Mouse (Mus musculus) thymus, adult 2 months (tissue): ENCODE results near the gene Phf10. TPM values are rescaled to one million over a fixed set of nuclear protein-coding genes. Genes with fewer than 3 reads are reported as not detected.
"Not testable (repeated sequence)": the region's sequence is repeated elsewhere in the genome, so short reads cannot be mapped to it uniquely, and the experiment has no call there.

Experiments used
- DNase-seq: peaks from one replicate; pipeline ENCODE4 v3.0.0; 2021
- H3K27ac ChIP-seq: fragments of 200-500 bp; 2 replicates; pipeline ENCODE4 v1.5.1; 2012; ENCODE audit warnings: low read length, control low read depth; ENCODE audit not compliant: control insufficient read depth, insufficient read depth
- H3K27me3 ChIP-seq: fragments of 200-500 bp; 2 replicates; pipeline ENCODE4 v1.6.1; 2012; ENCODE audit warnings: mild to moderate bottlenecking, low read length, moderate library complexity, mixed read lengths; ENCODE audit not compliant: control insufficient read depth, insufficient read depth
- H3K36me3 ChIP-seq: fragments of 200-500 bp; 2 replicates; pipeline ENCODE4 v1.6.1; 2012; ENCODE audit warnings: mild to moderate bottlenecking, low read length, moderate library complexity; ENCODE audit not compliant: control insufficient read depth, insufficient read depth
- H3K4me1 ChIP-seq: fragments of 200-500 bp; replicated peaks from 2 replicates; pipeline ENCODE4 v1.6.1; 2012; ENCODE audit warnings: low read length; ENCODE audit not compliant: control insufficient read depth, insufficient read depth
- H3K4me3 ChIP-seq: fragments of 200-500 bp; 2 replicates; pipeline ENCODE4 v1.5.1; 2012; ENCODE audit warnings: mild to moderate bottlenecking, low read length, control low read depth, moderate library complexity; ENCODE audit not compliant: control insufficient read depth, insufficient read depth
- WGBS: fragments of 180-500 bp; shearing (Covaris S2); methylation state at CpG from one replicate; pipeline ENCODE4 v1.1.7; 2018; 5-methylcytosine and 5-hydroxymethylcytosine counted together
- polyA plus RNA-seq: library from polyadenylated mRNA; depleted of rRNA; stranded (reverse); fragments of >200 nt; gene quantifications from 2 replicates; pipeline ENCODE4 v1.2.3, GENCODE M21; 2012; rRNA removed

Gene Phf10
- polyA plus RNA-seq, result 27.5 and 35.3 TPM in 2 replicates

DNA sequence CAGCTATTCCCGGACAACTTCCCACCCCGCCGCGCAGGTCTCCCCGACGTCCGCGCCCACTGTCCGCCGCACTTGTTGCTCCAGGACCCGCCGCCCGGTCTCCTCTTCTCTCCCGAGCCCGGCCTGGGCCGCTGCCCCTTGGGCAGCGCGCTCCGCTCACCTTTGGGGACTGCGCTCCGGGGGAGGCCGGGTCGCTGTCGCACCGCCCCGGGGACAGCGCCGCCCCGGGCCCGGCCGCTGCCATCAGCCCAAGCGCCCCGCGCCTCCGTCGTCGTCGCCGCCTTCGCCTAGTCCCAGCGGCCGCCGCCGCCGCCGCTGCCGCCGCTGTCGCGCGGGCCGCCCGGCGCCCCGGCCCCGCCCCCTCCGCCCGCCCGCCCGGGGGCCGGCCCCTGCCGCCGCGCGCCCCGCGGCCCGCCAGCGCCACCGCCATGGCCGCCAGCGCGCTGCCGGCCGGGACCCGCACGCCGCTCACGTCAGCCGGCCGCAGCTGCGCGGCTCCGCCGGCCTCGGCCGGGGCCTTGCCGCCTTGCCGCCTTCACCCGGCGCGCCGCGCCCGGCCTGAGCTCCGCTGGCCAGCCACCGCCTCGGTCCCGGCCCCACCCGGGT, at the start of gene Phf10:
Gene Phf10, minus strand, starts transcription at position 323 of the 606 bp plus-strand sequence.
- H3K27me3 ChIP-seq, H3K4me1 ChIP-seq, H3K27ac ChIP-seq, H3K36me3 ChIP-seq: not testable (repeated sequence)
- H3K4me3 ChIP-seq, result peak within 1 kb of the TSS; percentile 60
- WGBS, result 8% methylated on average over 65 of the region's 100 CpGs
- DNase-seq, result peak; percentile 37

DNA sequence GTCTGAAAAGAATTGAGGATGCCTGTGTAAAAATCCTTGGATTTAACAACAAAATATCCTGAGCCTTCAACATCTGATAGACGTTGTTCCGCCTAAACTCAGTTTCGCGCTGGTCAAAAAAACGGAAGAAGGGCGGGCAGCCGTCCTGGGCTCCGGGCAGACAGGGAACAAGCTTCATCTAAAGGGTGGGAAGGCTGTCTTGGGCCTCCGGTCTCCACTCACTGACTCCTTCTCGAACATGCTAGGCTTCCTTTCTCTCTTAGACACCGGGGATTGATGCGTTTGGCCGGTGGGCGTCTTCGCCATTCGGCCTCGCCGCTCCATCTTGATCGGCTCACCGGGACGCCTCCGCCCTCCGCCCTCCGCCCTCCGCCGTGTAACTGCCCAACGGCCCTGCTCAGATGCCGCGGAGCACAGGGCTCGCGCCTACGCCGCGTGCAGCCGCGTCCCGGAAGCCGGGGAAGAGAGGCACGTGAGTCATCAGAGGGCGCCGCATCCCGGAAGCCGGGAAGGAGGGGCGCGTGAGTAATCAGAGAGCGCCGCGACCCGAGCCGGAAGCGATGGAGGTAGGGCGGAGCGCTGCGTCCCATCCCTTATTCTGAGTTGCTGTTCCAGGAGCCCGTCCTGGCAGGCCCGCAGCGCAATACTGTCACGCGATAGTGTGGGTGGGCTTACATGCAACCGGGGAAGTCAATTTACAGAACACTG, 48.8 kb upstream of the Phf10 start, which contains the start of gene Gm3435:
Gene Gm3435, plus strand, starts transcription at position 471 of the 708 bp plus-strand sequence.
- not testable (repeated sequence) for H3K4me1 ChIP-seq, DNase-seq, H3K27ac ChIP-seq, H3K27me3 ChIP-seq, H3K36me3 ChIP-seq, H3K4me3 ChIP-seq
- WGBS, result no CpG with 5 or more reads among the region's 60 CpGs

DNA sequence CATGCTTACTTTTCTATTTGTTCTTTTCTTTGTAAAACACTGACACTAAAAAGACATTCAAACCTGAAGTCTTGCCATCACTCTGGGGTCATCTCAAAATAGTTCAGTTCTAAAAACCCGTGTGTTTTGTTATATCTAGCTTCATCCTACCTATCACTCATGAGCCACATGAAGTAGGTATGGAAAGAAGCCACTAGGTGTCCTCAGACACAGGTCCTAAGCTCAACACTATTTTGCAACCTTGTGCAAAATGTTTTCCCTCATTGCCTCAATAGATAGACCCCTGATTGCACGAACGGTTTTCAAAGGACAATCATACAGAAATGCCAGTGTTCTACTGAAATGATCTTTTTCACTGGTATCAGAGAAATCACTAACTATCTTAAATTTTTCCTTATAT, 48.0 kb upstream of the Phf10 start:
- not testable (repeated sequence) for H3K27ac ChIP-seq, H3K4me1 ChIP-seq, H3K36me3 ChIP-seq, DNase-seq, H3K4me3 ChIP-seq, H3K27me3 ChIP-seq
- no CpG with 5 or more reads among the region's 3 CpGs for WGBS

DNA sequence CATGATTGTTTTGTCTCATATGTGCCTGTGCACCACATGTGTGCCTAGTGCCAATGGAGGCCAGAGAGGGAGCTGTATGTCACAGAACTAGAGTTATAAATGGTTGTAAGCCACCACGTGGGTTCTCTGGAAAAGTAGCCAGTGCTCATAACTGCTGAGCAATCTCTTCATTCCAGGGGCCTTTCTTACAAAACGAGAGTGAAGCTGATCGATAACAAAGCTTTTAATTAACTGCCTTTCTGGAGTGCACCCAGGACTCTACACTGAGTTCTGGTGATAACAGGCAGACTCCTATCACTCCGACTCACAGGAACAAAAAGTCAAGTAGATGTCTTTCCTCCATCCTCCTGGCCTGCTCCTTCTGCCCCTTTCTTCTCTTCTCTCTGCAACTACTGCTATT, 39.0 kb upstream of the Phf10 start:
- not testable (repeated sequence) for H3K27me3 ChIP-seq, H3K4me3 ChIP-seq, H3K27ac ChIP-seq, H3K4me1 ChIP-seq, DNase-seq, H3K36me3 ChIP-seq
- WGBS, result no CpG with 5 or more reads among the region's 4 CpGs

DNA sequence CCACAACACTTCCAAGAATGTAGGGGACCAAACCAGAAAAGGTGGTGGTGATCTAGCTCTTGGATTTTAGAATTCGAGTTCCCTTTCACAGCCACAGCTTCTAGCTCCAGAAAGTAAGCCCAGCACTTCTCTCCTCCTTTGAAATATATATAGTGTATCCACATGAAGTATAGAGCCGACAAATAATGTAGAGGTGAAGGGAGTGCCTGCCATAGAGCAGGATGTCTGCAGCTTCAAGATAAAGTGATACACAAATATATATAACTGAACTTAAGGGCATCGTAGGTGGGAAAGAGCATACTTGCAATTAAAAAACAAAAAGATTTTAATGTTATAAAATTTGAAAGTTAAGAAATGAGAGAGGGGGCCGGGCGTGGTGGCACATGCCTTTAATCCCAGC, 33.1 kb upstream of the Phf10 start:
- not testable (repeated sequence) for H3K27ac ChIP-seq, H3K4me1 ChIP-seq, DNase-seq, H3K36me3 ChIP-seq, H3K27me3 ChIP-seq, H3K4me3 ChIP-seq
- whole genome bisulfite sequencing, result no CpG with 5 or more reads among the region's 5 CpGs

DNA sequence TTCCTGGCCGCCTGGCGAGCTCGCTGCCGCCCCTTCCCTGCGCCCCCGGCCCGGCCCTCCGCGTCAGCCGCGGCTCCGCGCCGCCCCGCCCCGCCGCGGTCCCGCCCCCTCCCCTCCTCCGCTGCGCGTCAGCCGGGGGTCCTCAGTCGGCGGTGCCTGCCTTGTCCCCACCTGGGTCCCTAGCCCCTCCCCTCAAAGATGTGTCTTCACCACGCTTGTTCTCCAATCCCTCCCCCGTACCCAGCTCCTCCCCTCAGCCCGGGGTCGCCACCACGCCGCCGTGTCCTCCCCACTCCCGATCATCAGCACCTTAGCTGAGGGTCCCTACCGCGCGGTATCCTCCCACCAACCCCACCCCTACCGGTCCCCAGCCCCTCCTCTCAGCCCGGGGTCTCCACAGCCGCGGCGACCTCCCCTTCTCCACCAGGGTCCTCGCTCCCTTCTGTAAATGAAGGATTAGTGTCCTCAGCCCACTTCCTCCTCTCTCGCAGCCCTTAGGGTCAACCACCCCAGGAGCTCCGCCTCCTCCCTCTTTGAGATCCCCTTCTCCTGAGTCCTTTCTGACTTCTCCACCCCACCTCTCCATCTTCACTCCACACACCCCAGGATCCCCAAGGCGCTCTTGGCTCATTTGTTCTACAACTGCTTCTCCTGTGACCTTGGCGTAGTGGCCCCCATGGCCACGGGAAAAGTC, 32.2 kb upstream of the Phf10 start:
- DNase-seq, H3K4me1 ChIP-seq, H3K36me3 ChIP-seq, H3K27me3 ChIP-seq, H3K27ac ChIP-seq, H3K4me3 ChIP-seq: not testable (repeated sequence)
- no CpG with 5 or more reads among the region's 47 CpGs for WGBS

DNA sequence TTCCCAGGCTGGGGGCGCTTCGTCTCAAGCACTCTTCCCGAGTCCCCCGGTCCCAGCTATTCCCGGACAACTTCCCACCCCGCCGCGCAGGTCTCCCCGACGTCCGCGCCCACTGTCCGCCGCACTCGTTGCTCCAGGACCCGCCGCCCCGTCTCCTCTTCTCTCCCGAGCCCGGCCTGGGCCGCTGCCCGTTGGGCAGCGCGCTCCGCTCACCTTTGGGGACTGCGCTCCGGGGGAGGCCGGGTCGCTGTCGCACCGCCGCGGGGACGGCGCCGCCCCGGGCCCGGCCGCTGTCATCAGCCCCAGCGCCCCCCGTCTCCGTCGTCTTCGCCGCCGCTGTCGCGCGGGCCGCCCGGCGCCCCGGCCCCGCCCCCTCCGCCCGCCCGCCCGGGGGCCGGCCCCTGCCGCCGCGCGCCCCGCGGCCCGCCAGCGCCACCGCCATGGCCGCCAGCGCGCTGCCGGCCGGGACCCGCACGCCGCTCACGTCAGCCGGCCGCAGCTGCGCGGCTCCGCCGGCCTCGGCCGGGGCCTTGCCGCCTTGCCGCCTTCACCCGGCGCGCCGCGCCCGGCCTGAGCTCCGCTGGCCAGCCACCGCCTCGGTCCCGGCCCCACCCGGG, 31.6 kb upstream of the Phf10 start:
- not testable (repeated sequence) for H3K4me3 ChIP-seq, H3K27me3 ChIP-seq, DNase-seq, H3K27ac ChIP-seq, H3K36me3 ChIP-seq, H3K4me1 ChIP-seq
- no CpG with 5 or more reads among the region's 98 CpGs for WGBS

DNA sequence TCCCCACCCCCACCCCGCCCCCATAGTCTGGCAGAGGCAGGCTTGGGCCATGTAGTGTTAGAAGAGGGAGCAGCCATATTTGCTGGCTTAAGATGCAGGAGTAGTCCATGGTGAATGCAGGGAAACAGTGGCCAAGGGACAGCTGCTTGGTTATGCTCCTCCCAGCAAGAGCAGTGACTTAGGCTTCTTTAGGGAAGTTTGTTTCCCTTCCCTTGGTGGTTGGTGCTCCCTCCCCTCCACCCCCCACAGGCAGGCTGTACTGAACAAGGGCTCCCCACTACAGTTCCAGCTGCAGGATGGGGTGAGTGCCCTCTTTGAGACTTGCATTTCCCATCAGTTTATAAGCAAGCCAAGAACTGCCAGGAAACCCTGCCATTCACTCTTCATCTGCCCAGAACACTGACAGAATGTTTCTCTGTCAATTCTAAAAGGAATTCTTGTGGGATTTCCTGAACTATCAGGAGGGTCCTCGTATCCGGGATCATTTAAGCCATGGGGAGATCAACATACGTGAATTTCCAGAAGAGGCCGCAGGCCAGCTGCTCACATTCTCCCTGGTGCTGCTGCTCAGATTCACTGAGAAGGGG, 29.1 kb upstream of the Phf10 start:
- not testable (repeated sequence) for DNase-seq

DNA sequence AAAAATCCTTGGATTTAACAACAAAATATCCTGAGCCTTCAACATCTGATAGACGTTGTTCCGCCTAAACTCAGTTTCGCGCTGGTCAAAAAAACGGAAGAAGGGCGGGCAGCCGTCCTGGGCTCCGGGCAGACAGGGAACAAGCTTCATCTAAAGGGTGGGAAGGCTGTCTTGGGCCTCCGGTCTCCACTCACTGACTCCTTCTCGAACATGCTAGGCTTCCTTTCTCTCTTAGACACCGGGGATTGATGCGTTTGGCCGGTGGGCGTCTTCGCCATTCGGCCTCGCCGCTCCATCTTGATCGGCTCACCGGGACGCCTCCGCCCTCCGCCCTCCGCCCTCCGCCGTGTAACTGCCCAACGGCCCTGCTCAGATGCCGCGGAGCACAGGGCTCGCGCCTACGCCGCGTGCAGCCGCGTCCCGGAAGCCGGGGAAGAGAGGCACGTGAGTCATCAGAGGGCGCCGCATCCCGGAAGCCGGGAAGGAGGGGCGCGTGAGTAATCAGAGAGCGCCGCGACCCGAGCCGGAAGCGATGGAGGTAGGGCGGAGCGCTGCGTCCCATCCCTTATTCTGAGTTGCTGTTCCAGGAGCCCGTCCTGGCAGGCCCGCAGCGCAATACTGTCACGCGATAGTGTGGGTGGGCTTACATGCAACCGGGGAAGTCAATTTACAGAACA, 17.4 kb upstream of the Phf10 start, which contains the start of the genes 9030025P20Rik and Gm3417:
Gene 9030025P20Rik, plus strand, starts transcription at position 107 of the 677 bp plus-strand sequence.
Gene Gm3417, minus strand, starts transcription at position 429 of the 677 bp plus-strand sequence.
- H3K36me3 ChIP-seq, H3K27ac ChIP-seq, DNase-seq, H3K27me3 ChIP-seq, H3K4me1 ChIP-seq, H3K4me3 ChIP-seq: not testable (repeated sequence)
- no CpG with 5 or more reads among the region's 60 CpGs for WGBS

More for the DNA sequence above, 29.1 kb upstream of the Phf10 start:
- not testable (repeated sequence) for H3K4me3 ChIP-seq, H3K4me1 ChIP-seq, H3K27me3 ChIP-seq, H3K36me3 ChIP-seq, H3K27ac ChIP-seq
- 95% methylated on average over 4 of the region's 5 CpGs for WGBS
